Mouse (Mus musculus): Measurements from ENCODE around the gene Ubash3b. TPM values are rescaled to one million over a fixed set of nuclear protein-coding genes. Genes with fewer than 3 reads are reported as not detected.

Gene Ubash3b
- polyA plus RNA-seq, 1 experiment from 2014 or later, result 8.7 TPM

DNA sequence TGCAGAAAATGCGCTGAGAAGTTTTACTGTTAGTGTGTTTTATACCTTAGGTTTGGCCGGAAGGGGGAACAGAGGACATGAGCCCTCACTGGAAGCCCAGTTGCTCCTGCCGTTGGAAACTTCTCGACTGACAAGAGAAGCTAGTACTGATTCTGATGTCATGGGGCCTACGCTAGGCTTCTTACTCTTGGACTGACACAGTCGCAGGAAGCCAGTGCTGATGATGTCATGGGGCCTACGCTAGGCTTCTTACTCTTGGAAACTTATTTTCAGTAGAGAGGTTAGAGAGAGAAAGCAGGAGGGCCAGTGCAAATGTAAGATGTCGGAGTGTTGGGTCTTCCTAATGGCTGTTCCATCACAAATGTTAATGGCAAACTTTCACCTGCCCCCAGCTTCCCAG, 57.8 kb downstream of the Ubash3b start:
- peaks cover 73% of the 10 kb centered on the region for H3K4me1 ChIP-seq
- no peak overlapping the region for H3K4me3 ChIP-seq (replicated peaks)
- ATAC-seq (replicated peaks; ENCODE audit: low FRiP score), result no peak
- no peak overlapping the region for H3K27ac ChIP-seq
- no peak overlapping the region for H3K4me2 ChIP-seq
- H3K9ac ChIP-seq, result no peak overlapping the region
- H3K36me3 ChIP-seq, result no peaks in the 10 kb centered on the region
- no peaks in the 10 kb centered on the region for H3K9me3 ChIP-seq (replicated peaks)
- no peaks in the 10 kb centered on the region for H3K27me3 ChIP-seq
- WGBS, result 93% methylated on average over 8 of the region's 8 CpGs

DNA sequence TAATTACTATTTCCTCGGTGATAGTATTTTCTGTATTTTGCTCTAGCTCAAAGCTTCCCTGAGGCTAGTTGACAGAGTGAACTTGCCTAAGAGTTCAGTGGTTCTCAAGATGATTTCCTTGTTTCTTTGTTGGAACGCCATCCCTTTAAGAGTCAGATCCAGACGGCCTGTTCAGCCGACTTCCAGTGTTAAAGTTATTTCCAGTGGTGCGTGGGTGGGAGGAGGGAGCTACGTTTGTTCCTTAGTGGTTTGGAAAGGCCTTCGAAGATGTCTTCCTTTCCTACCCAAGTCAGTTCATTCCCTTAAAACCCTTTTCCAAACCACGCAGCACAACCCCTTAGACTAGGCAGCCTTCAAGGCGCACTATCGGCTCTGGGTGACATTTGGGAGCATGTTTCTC, 58.9 kb downstream of the Ubash3b start:
- no peak for ATAC-seq (replicated peaks; ENCODE audit: low FRiP score)
- Histone ChIP-seq H3K4me3 (replicated peaks) (no peak overlapping the region), H3K27ac (0 out of 2 replicates have a peak overlapping the region, but pooled peaks have one; percentile 10), H3K36me3 (no peaks in the 10 kb centered on the region), H3K4me2 (no peak overlapping the region), H3K27me3 (no peaks in the 10 kb centered on the region), H3K9ac (no peak overlapping the region), H3K4me1 (peaks cover 72% of the 10 kb centered on the region), H3K9me3 (replicated peaks) (no peaks in the 10 kb centered on the region)
- 60% methylated on average over 10 of the region's 10 CpGs for WGBS

DNA sequence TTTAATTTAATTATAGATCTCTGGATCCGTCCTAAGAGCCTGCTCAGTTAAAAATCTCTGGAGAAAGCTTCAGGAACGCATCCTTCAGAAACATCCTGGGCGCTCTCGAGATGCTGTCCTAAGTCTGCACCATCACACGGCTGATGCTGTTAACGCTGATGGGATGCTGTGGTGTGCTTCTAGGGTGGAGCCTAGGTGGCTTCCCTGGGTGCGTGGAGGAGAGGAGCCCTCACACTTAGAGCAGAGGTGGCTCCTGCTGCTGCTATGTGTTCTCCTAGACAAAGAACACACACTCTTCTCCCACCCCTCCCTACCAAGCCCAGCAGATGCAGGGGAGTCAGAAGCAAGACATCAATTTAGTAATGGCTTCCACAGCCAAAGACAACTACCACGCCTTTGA, 61.6 kb downstream of the Ubash3b start:
- no peaks in the 10 kb centered on the region for H3K9me3 ChIP-seq (replicated peaks)
- 76% methylated on average over 8 of the region's 8 CpGs for WGBS
- ATAC-seq (replicated peaks; ENCODE audit: low FRiP score), result no peak

DNA sequence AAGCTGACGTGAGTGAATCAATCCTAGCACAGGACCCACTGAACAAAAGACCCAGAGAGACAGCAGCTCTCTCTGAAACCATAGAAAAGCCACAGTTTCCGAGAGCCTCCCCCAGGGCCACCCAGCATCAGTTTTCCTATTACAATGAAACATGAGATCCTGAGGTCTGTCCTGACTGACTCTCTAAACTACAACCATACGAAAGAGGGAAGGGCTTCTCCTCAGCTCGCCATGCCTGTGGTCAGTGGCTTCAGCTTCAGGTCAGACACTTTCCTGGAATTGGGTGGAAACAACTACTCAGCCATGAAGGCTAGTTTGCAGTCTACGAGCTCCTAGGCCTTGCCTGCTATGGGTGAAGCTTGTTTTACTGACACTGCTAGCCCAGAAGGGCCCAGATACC, 62.4 kb downstream of the Ubash3b start:
- Histone ChIP-seq H3K4me1 (peaks cover 52% of the 10 kb centered on the region), H3K27me3 (no peaks in the 10 kb centered on the region), H3K9ac (no peak overlapping the region), H3K9me3 (replicated peaks) (no peaks in the 10 kb centered on the region), H3K27ac (peak overlapping the region; percentile 54; the same call in 1 of the 2 replicates), H3K4me2 (no peak overlapping the region), H3K36me3 (no peaks in the 10 kb centered on the region), H3K4me3 (replicated peaks) (no peak overlapping the region)
- 29% methylated on average over 5 of the region's 5 CpGs for WGBS
- ATAC-seq (replicated peaks; ENCODE audit: low FRiP score), result peak; percentile 80

More for the DNA sequence above, 61.6 kb downstream of the Ubash3b start:
- no peak overlapping the region for H3K4me2 ChIP-seq
- no peaks in the 10 kb centered on the region for H3K36me3 ChIP-seq
- H3K4me3 ChIP-seq (replicated peaks), result no peak overlapping the region
- no peak overlapping the region for H3K9ac ChIP-seq
- peaks cover 52% of the 10 kb centered on the region for H3K4me1 ChIP-seq
- H3K27ac ChIP-seq, result peak overlapping the region; percentile 35
- H3K27me3 ChIP-seq, result no peaks in the 10 kb centered on the region

DNA sequence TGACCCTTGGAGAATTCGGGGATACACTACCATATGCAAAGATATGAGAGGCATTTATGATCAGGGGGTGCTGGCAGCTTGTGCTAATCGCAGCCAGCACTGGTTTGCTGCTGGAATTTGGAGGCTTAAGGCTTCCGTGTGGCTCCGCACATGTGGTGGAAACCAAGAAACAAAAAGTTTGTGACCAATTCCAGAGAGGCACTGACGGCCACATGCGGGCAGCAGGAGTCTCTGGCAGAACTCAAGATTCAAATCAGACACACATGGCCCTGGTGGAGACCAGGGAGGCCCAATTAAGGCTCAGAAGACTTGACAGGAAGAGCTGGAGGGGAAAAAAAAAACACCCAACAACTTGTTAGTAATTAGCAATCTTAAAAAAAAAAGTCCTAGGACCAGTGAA, 63.4 kb downstream of the Ubash3b start:
- H3K9me3 ChIP-seq (replicated peaks), result no peaks in the 10 kb centered on the region
- peaks cover 44% of the 10 kb centered on the region for H3K4me1 ChIP-seq
- no peaks in the 10 kb centered on the region for H3K27me3 ChIP-seq
- ATAC-seq (replicated peaks; ENCODE audit: low FRiP score), result no peak
- no peak overlapping the region for H3K27ac ChIP-seq
- no peak overlapping the region for H3K9ac ChIP-seq
- no peak overlapping the region for H3K4me2 ChIP-seq
- no peak overlapping the region for H3K4me3 ChIP-seq (replicated peaks)
- WGBS, result 89% methylated on average over 6 of the region's 6 CpGs
- H3K36me3 ChIP-seq, result no peaks in the 10 kb centered on the region

DNA sequence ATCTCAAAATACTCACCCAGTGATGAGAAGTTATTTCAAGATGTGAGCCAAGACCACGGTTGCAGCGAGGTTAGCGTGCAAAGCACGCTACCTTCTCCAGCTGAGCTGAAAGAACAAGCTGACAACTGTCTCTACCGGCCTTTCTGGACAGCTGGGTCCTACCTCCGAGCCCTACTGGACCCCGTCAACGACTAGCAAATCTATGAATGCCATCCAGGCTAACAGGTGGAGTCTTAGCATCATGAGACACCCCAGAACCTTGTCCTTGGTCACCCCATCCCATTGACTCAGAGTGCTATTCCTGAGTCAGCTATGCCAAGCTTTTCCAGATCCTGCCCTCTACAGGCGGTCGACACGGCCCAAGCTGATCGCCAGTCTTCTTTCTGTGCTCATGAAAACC, 69.5 kb downstream of the Ubash3b start:
- H3K36me3 ChIP-seq, result no peaks in the 10 kb centered on the region
- no peaks in the 10 kb centered on the region for H3K27me3 ChIP-seq
- H3K4me3 ChIP-seq (replicated peaks), result no peak overlapping the region
- no peak overlapping the region for H3K9ac ChIP-seq
- peak overlapping the region; percentile 62; the same call in 1 of the 2 replicates for H3K27ac ChIP-seq
- 86% methylated on average over 12 of the region's 12 CpGs for WGBS
- no peaks in the 10 kb centered on the region for H3K9me3 ChIP-seq (replicated peaks)
- ATAC-seq (replicated peaks; ENCODE audit: low FRiP score), result no peak
- H3K4me1 ChIP-seq, result peaks cover 9% of the 10 kb centered on the region; the same call in 1 of the 2 replicates
- H3K4me2 ChIP-seq, result no peak overlapping the region

DNA sequence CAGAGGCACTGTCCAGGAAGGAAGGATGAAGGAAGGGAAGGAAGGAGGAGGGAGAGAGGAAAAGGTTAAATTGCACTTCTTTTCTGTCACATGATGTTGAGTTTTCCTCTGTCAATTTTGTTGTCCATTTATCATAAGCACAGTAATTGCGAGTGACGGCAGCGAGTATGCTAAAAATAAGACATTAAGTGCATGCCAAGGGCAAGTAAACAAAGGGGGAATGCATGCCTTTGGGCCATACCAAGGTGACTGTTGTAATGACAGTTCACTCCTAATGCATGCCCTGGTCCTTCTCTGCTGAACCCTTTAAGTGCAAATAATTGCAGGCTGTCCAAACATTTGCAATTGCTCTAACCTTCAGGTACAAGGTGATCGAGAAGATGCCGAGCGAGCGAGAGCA, 70.3 kb downstream of the Ubash3b start:
- Histone ChIP-seq H3K4me1 (peaks cover 9% of the 10 kb centered on the region; the same call in 1 of the 2 replicates), H3K9ac (no peak overlapping the region), H3K4me3 (replicated peaks) (no peak overlapping the region), H3K9me3 (replicated peaks) (no peaks in the 10 kb centered on the region), H3K4me2 (no peak overlapping the region), H3K36me3 (no peaks in the 10 kb centered on the region), H3K27ac (peak overlapping the region; percentile 9; the same call in 1 of the 2 replicates), H3K27me3 (no peaks in the 10 kb centered on the region)
- no peak for ATAC-seq (replicated peaks; ENCODE audit: low FRiP score)
- WGBS, result 67% methylated on average over 7 of the region's 7 CpGs

DNA sequence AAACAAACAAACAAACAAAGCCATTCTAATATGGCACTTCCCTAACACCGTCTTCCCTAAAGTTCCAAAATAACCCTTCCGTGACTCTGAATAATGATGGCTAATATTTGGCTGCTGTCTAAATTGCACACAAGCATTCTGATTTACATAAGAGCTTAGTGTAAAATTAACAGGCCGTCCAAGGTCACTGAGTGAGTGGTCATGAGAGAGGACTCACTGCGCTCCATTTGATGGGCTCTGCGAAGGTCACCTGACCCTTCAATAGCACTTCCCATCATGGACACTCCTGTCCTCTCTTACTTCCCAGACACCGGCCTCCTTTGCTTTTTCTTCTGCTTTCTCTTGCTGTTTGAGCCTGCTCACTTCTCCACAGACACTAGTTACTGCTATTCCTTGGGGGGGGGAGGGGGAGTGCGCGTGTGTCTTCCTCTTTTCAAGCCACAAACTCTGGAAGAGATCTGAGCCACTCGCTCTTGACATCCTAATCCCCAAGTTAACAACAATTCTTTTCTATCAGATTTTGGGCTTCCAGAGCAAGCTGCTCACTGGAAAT, 73.6 kb downstream of the Ubash3b start:
- Histone ChIP-seq H3K27me3 (no peaks in the 10 kb centered on the region), H3K4me1 (peaks cover 27% of the 10 kb centered on the region), H3K36me3 (no peaks in the 10 kb centered on the region), H3K9me3 (replicated peaks) (no peaks in the 10 kb centered on the region), H3K4me2 (no peak overlapping the region), H3K4me3 (replicated peaks) (no peak overlapping the region), H3K27ac (no peak overlapping the region), H3K9ac (no peak overlapping the region)
- no peak for ATAC-seq (replicated peaks; ENCODE audit: low FRiP score)
- 81% methylated on average over 9 of the region's 9 CpGs for WGBS

DNA sequence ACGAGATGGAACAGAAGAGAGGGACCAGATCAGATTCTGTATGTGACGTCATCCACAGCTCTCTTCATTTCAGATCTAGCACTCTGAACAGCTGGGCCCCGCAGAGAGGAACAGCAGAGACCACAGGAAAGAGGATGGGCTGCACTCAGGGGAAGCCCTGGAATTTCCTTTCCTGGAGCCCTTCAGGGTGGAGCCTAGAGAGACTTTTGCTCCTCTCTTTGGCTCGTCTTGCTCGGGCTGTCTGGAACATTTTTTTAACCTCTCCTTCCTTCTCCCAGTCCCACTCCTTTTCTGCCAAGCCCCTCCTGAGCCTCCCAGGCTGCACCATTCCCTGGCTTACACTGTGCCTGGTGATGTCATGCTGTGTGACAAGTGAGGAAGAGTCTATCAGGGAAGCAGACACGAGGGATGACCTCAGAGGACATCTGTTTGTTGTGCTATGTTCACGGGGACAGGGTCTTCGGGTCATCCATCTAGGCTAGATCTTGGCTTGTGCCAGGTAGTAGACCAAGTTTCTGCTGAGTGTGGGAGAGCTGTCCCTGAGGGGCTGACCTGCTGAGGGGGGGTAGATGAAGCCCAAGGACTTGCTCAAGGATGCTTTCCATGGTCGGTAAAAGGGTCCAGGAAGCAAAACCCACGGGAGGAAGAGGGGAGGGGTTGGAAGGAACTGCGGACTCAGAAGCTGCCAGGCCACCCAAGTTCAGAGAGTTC, 77.2 kb downstream of the Ubash3b start:
- H3K4me3 ChIP-seq (replicated peaks), result no peak overlapping the region
- peaks cover 18% of the 10 kb centered on the region for H3K4me1 ChIP-seq
- peak overlapping the region; percentile 28; the same call in 1 of the 2 replicates for H3K4me2 ChIP-seq
- peak; percentile 73 for ATAC-seq (replicated peaks; ENCODE audit: low FRiP score)
- 19% methylated on average over 11 of the region's 11 CpGs for WGBS
- no peaks in the 10 kb centered on the region for H3K36me3 ChIP-seq
- peak overlapping the region; percentile 73 for H3K27ac ChIP-seq
- H3K9ac ChIP-seq, result no peak overlapping the region
- no peaks in the 10 kb centered on the region for H3K27me3 ChIP-seq
- no peaks in the 10 kb centered on the region for H3K9me3 ChIP-seq (replicated peaks)

DNA sequence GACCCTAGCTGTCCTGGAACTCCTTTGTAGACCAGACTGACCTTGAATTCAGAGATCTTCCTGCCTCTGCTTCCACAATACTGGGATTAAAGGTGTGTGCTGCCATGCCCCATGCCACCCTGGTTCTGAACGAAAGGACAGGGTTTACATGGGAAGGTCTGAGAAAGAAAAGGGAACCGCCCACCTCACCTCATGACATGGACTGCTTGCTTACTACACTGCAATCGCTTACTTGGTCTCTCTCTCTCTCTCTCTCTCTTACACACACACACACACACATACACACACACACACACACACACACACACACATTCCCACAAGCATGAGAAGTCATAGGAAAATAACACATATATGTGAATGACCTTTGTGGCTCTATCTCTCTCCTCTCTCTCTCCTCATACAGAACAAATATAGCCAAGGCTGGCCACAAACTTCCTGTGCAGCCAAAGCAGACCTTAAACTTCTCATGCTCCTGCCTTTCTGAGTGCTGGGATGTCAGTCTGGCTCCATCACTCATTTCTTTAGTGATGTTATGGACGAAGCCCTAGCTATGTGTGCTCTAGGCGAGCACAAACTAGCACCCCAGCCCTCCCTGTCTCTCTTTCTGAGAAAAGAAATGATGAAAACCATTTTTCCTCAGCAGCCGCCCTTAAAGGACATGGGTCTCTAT, 78.0 kb downstream of the Ubash3b start:
- no peaks in the 10 kb centered on the region for H3K9me3 ChIP-seq (replicated peaks)
- no peaks in the 10 kb centered on the region for H3K27me3 ChIP-seq
- H3K4me2 ChIP-seq, result 0 out of 2 replicates have a peak overlapping the region, but pooled peaks have one; percentile 28
- peak overlapping the region; percentile 73 for H3K27ac ChIP-seq
- H3K9ac ChIP-seq, result no peak overlapping the region
- H3K4me3 ChIP-seq (replicated peaks), result no peak overlapping the region
- ATAC-seq (replicated peaks; ENCODE audit: low FRiP score), result no peak
- H3K4me1 ChIP-seq, result peaks cover 18% of the 10 kb centered on the region
- no peaks in the 10 kb centered on the region for H3K36me3 ChIP-seq
- WGBS, result 77% methylated on average over 6 of the region's 6 CpGs

DNA sequence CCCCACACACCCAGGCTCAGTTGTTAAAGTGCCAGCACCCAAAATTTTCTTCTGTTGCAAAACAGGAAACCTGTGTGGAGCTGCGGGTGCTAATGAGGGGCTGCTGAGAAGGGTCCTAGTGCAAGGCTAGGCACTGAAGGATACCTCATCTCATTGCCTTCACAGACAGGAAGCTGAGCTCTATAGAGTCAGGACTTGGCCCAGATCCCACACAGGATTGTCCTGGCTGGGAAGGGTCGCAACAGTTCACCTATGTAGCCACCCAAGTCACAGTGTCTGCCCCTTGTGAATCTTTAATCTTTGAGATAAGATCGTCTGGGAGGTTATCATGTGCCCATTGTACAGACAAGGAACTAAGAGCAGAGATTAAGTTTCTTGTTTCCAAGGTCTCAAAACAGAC, 78.6 kb downstream of the Ubash3b start:
- no peak overlapping the region for H3K4me2 ChIP-seq
- 80% methylated on average over 3 of the region's 3 CpGs for WGBS
- no peak overlapping the region for H3K27ac ChIP-seq
- H3K27me3 ChIP-seq, result no peaks in the 10 kb centered on the region
- H3K4me3 ChIP-seq (replicated peaks), result no peak overlapping the region
- H3K36me3 ChIP-seq, result no peaks in the 10 kb centered on the region
- H3K9ac ChIP-seq, result no peak overlapping the region
- ATAC-seq (replicated peaks; ENCODE audit: low FRiP score), result no peak
- H3K4me1 ChIP-seq, result peaks cover 18% of the 10 kb centered on the region
- no peaks in the 10 kb centered on the region for H3K9me3 ChIP-seq (replicated peaks)

DNA sequence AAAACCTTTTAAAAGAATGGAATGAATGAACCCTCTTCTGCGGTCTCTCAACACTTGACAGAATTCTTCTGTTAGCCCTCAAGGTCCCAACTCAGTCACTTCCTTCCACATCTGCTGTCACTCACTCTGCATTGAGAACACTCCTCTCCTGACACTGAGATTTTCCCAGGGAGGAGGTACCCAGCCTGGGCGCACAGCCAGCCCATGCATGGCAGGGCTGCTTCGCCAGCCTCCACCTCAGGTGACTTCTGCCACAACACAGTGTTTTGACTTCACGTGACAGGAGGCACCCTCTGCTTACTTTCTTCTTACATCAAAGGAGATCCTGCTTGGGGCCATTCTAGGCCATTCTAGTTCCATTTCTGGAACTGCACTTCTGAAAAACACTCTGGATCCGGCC, 80.6 kb downstream of the Ubash3b start:
- no peak overlapping the region for H3K9ac ChIP-seq
- H3K4me2 ChIP-seq, result no peak overlapping the region
- peaks cover 21% of the 10 kb centered on the region for H3K4me1 ChIP-seq
- no peaks in the 10 kb centered on the region for H3K9me3 ChIP-seq (replicated peaks)
- no peaks in the 10 kb centered on the region for H3K27me3 ChIP-seq
- no peak for ATAC-seq (replicated peaks; ENCODE audit: low FRiP score)
- H3K4me3 ChIP-seq (replicated peaks), result no peak overlapping the region
- H3K27ac ChIP-seq, result no peak overlapping the region
- H3K36me3 ChIP-seq, result no peaks in the 10 kb centered on the region
- 74% methylated on average over 5 of the region's 5 CpGs for WGBS
